Mouse (Mus musculus): ENCODE measurements around the gene Entr1. TPM values are rescaled to one million over a fixed set of nuclear protein-coding genes. Genes with fewer than 3 reads are reported as not detected.

Gene Entr1
- polyA plus RNA-seq, 1 experiment from 2014 or later: 149 TPM

DNA sequence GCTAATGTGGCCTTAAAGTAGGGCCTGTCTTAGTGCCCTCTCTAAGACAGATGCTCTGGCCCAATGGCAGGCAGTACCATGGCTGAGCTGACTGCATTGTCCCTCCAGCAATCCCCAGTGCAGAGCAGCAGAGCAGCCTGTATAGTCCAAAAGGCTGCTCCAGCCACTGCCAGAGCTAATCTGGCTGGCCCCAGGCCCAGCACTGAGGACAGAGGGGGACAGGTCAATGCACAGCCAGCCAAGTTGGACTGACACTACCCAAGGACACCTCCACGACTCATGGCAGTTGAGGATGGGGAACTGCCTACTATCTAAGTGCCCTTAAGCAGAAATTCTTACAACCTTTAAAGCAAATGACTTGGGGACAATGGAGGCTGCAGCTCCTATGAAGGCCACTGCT is 20.5 kb downstream of the Entr1 start:
- Histone ChIP-seq H3K36me3 (ENCODE audit: control insufficient read depth, insufficient read depth, low read length) (peaks cover 98% of the 10 kb centered on the region), H3K4me2 (ENCODE audit: low read length) (no peak overlapping the region), H3K9me3 (replicated peaks; ENCODE audit: control insufficient read depth, low read length) (no peaks in the 10 kb centered on the region), H3K4me1 (ENCODE audit: control insufficient read depth, insufficient read depth, low read length) (no peaks in the 10 kb centered on the region), H3K27me3 (replicated peaks; ENCODE audit: control insufficient read depth, insufficient read depth, low read length) (no peaks in the 10 kb centered on the region), H3K4me3 (ENCODE audit: low read depth, low read length) (no peak overlapping the region), H3K27ac (ENCODE audit: low read depth, low read length) (no peak overlapping the region), H3K9ac (ENCODE audit: low read length) (no peak overlapping the region)
- WGBS: 88% methylated on average over 1 of the region's 1 CpGs
- DNase-seq (ENCODE audit: low spot score) (no peak), ATAC-seq (no peak)

GRCm38 (mm10) chr2:26367911-26368310 is 21.2 kb downstream of the Entr1 start:
- WGBS: 91% methylated on average over 6 of the region's 6 CpGs
- H3K4me3 ChIP-seq (ENCODE audit: low read depth, low read length): no peak overlapping the region
- ATAC-seq: no peak
- H3K9ac ChIP-seq (ENCODE audit: low read length): no peak overlapping the region
- H3K27ac ChIP-seq (ENCODE audit: low read depth, low read length): no peak overlapping the region
- DNase-seq (ENCODE audit: low spot score): no peak
- H3K36me3 ChIP-seq (ENCODE audit: control insufficient read depth, insufficient read depth, low read length): peaks cover 97% of the 10 kb centered on the region
- H3K9me3 ChIP-seq (replicated peaks; ENCODE audit: control insufficient read depth, low read length): no peaks in the 10 kb centered on the region
- H3K4me1 ChIP-seq (ENCODE audit: control insufficient read depth, insufficient read depth, low read length): no peaks in the 10 kb centered on the region
- no peaks in the 10 kb centered on the region for H3K27me3 ChIP-seq (replicated peaks; ENCODE audit: control insufficient read depth, insufficient read depth, low read length)
- no peak overlapping the region for H3K4me2 ChIP-seq (ENCODE audit: low read length)

GRCm38 (mm10) chr2:26364738-26365465 is 24.2 kb downstream of the Entr1 start:
- Histone ChIP-seq H3K36me3 (ENCODE audit: control insufficient read depth, insufficient read depth, low read length) (peaks cover 74% of the 10 kb centered on the region), H3K9me3 (replicated peaks; ENCODE audit: control insufficient read depth, low read length) (no peaks in the 10 kb centered on the region)

GRCm38 (mm10) chr2:26363481-26363880 is 25.6 kb downstream of the Entr1 start:
- no peak overlapping the region for H3K4me3 ChIP-seq (ENCODE audit: low read depth, low read length)
- H3K9ac ChIP-seq (ENCODE audit: low read length): no peak overlapping the region
- no peak overlapping the region for H3K4me2 ChIP-seq (ENCODE audit: low read length)
- DNase-seq (ENCODE audit: low spot score): no peak
- H3K27ac ChIP-seq (ENCODE audit: low read depth, low read length): no peak overlapping the region
- no peaks in the 10 kb centered on the region for H3K27me3 ChIP-seq (replicated peaks; ENCODE audit: control insufficient read depth, insufficient read depth, low read length)
- no peaks in the 10 kb centered on the region for H3K4me1 ChIP-seq (ENCODE audit: control insufficient read depth, insufficient read depth, low read length)
- WGBS: 90% methylated on average over 5 of the region's 5 CpGs
- H3K9me3 ChIP-seq (replicated peaks; ENCODE audit: control insufficient read depth, low read length): no peaks in the 10 kb centered on the region
- peaks cover 59% of the 10 kb centered on the region for H3K36me3 ChIP-seq (ENCODE audit: control insufficient read depth, insufficient read depth, low read length)
- ATAC-seq: no peak

More at GRCm38 (mm10) chr2:26364738-26365465, 24.2 kb downstream of the Entr1 start:
- Histone ChIP-seq H3K4me2 (ENCODE audit: low read length) (no peak overlapping the region), H3K9ac (ENCODE audit: low read length) (no peak overlapping the region), H3K27ac (ENCODE audit: low read depth, low read length) (no peak overlapping the region), H3K4me1 (ENCODE audit: control insufficient read depth, insufficient read depth, low read length) (no peaks in the 10 kb centered on the region), H3K27me3 (replicated peaks; ENCODE audit: control insufficient read depth, insufficient read depth, low read length) (no peaks in the 10 kb centered on the region), H3K4me3 (ENCODE audit: low read depth, low read length) (no peak overlapping the region)
- no peak for DNase-seq (ENCODE audit: low spot score)
- WGBS: 89% methylated on average over 10 of the region's 10 CpGs
- ATAC-seq: no peak

DNA sequence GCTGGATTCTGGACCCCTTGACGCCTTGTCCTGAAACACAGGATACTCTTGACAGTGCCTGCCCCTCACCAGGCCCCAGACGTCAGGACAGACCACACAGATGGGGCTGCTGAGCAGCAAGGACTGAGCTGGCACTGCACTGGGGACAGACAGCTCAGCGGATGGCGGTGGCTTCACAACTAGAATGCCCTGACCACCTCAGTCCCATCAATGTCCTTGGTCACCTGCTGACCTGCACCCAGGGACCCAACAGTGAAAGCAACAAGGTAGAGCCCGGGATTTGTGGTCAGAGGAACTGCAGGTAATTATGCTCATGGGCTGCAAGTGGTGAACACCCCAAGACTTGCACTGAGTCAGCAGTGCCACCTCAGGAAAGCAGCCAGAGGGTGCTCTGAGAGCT is 26.1 kb downstream of the Entr1 start:
- no peak overlapping the region for H3K27ac ChIP-seq (ENCODE audit: low read depth, low read length)
- peaks cover 55% of the 10 kb centered on the region for H3K36me3 ChIP-seq (ENCODE audit: control insufficient read depth, insufficient read depth, low read length)
- H3K9ac ChIP-seq (ENCODE audit: low read length): no peak overlapping the region
- DNase-seq (ENCODE audit: low spot score) (no peak), ATAC-seq (no peak)
- no peak overlapping the region for H3K4me3 ChIP-seq (ENCODE audit: low read depth, low read length)
- no peaks in the 10 kb centered on the region for H3K9me3 ChIP-seq (replicated peaks; ENCODE audit: control insufficient read depth, low read length)
- H3K4me1 ChIP-seq (ENCODE audit: control insufficient read depth, insufficient read depth, low read length): no peaks in the 10 kb centered on the region
- WGBS: 84% methylated on average over 5 of the region's 5 CpGs
- H3K4me2 ChIP-seq (ENCODE audit: low read length): no peak overlapping the region
- H3K27me3 ChIP-seq (replicated peaks; ENCODE audit: control insufficient read depth, insufficient read depth, low read length): no peaks in the 10 kb centered on the region

DNA sequence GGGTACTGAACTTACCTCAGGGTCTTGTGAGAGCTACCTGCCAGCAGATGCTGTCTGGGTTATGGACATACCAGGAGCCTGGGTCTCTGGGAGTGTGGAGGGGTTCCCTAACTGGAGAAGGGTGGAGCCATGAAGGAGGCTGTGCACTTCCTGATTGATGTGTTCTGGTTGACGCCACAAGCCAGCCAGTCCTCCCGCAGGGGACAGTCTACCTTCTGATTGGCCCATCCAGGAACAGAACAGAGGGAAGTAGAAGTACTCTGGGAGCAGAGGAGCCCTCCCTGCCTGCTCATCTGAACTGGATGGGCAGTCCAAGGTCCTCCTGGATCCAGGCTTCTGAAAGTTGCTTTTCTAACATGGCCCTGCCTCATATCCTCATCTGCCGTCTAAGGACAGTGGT is 28.3 kb downstream of the Entr1 start, which contains the start of gene Card9:
Card9 (minus strand) TSS at position 147 of the 400 bp plus-strand sequence.
- no peak within 1 kb of the TSS for H3K4me2 ChIP-seq (ENCODE audit: low read length)
- DNase-seq (ENCODE audit: low spot score): no peak

DNA sequence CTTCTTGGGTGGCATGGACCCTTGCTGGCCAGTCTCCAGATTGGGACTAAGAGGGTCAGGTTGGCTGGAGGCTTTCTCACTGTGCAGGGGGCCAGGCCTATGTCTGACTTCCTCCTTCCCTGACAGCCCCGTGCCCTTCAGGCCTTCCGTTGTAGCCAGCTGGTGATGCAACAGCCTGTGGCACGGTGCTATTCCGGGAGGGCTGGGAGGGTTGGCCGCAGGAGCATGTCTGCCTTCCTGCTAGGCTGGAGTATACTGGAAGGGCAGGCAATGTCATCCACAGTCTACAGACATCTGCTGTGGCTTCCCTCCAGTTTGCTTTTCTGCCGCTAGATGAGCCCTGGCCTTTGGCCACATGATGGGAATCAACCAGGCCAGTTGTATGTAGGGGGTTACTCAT is 29.1 kb downstream of the Entr1 start:
- DNase-seq (ENCODE audit: low spot score): no peak
- Histone ChIP-seq H3K27me3 (replicated peaks; ENCODE audit: control insufficient read depth, insufficient read depth, low read length) (no peaks in the 10 kb centered on the region), H3K4me2 (ENCODE audit: low read length) (no peak overlapping the region), H3K4me1 (ENCODE audit: control insufficient read depth, insufficient read depth, low read length) (no peaks in the 10 kb centered on the region), H3K27ac (ENCODE audit: low read depth, low read length) (no peak overlapping the region), H3K36me3 (ENCODE audit: control insufficient read depth, insufficient read depth, low read length) (peaks cover 25% of the 10 kb centered on the region), H3K9ac (ENCODE audit: low read length) (no peak overlapping the region), H3K4me3 (ENCODE audit: low read depth, low read length) (no peak overlapping the region), H3K9me3 (replicated peaks; ENCODE audit: control insufficient read depth, low read length) (no peaks in the 10 kb centered on the region)
- ATAC-seq: no peak
- WGBS: 84% methylated on average over 6 of the region's 6 CpGs

More for the DNA sequence above, 28.3 kb downstream of the Entr1 start, which contains the start of gene Card9:
- no peak within 1 kb of the TSS for H3K9ac ChIP-seq (ENCODE audit: low read length)
- no peaks in the 10 kb centered on the region for H3K27me3 ChIP-seq (replicated peaks; ENCODE audit: control insufficient read depth, insufficient read depth, low read length)
- no peaks in the 10 kb centered on the region for H3K4me1 ChIP-seq (ENCODE audit: control insufficient read depth, insufficient read depth, low read length)
- 62% methylated on average over 3 of the region's 3 CpGs for WGBS
- H3K4me3 ChIP-seq (ENCODE audit: low read depth, low read length): no peak within 1 kb of the TSS
- H3K36me3 ChIP-seq (ENCODE audit: control insufficient read depth, insufficient read depth, low read length): peaks cover 33% of the 10 kb centered on the region
- ATAC-seq: no peak
- no peak within 1 kb of the TSS for H3K27ac ChIP-seq (ENCODE audit: low read depth, low read length)
- H3K9me3 ChIP-seq (replicated peaks; ENCODE audit: control insufficient read depth, low read length): no peaks in the 10 kb centered on the region

GRCm38 (mm10) chr2:26358667-26359320 is 30.3 kb downstream of the Entr1 start:
- Histone ChIP-seq H3K4me3 (ENCODE audit: low read depth, low read length) (no peak overlapping the region), H3K4me1 (ENCODE audit: control insufficient read depth, insufficient read depth, low read length) (no peaks in the 10 kb centered on the region), H3K9me3 (replicated peaks; ENCODE audit: control insufficient read depth, low read length) (no peaks in the 10 kb centered on the region), H3K4me2 (ENCODE audit: low read length) (no peak overlapping the region), H3K27ac (ENCODE audit: low read depth, low read length) (no peak overlapping the region), H3K9ac (ENCODE audit: low read length) (no peak overlapping the region), H3K27me3 (replicated peaks; ENCODE audit: control insufficient read depth, insufficient read depth, low read length) (no peaks in the 10 kb centered on the region), H3K36me3 (ENCODE audit: control insufficient read depth, insufficient read depth, low read length) (peaks cover 13% of the 10 kb centered on the region; the same call in 1 of the 2 replicates)
- WGBS: 90% methylated on average over 13 of the region's 13 CpGs
- ATAC-seq (no peak), DNase-seq (ENCODE audit: low spot score) (no peak)

DNA sequence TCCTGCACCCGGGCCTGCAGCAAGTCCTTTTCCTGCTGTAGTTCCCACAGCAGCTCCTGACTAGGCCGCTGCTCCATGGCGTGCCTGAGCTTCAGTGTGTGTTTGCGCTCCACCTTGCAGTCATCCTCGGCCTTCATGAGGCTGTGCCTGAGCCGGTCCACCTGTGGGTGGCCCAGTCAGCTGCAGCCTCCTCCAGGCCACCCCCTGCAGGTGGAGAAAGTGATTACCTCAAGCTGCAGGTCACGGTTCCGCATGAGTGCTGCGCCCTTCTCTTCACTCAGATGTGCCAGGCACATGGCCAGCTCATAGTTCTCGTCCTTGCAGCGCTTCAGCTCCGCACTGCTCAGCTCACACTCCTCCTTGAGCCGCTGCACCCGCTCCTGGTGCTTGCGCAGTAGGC is 31.6 kb downstream of the Entr1 start:
- H3K4me2 ChIP-seq (ENCODE audit: low read length): no peak overlapping the region
- 0 out of 2 replicates have a peak, but pooled peaks cover 4% of the 10 kb centered on the region for H3K36me3 ChIP-seq (ENCODE audit: control insufficient read depth, insufficient read depth, low read length)
- ATAC-seq: no peak
- DNase-seq (ENCODE audit: low spot score): no peak
- H3K4me3 ChIP-seq (ENCODE audit: low read depth, low read length): no peak overlapping the region
- no peak overlapping the region for H3K27ac ChIP-seq (ENCODE audit: low read depth, low read length)
- no peaks in the 10 kb centered on the region for H3K27me3 ChIP-seq (replicated peaks; ENCODE audit: control insufficient read depth, insufficient read depth, low read length)
- H3K4me1 ChIP-seq (ENCODE audit: control insufficient read depth, insufficient read depth, low read length): peaks cover 7% of the 10 kb centered on the region
- 43% methylated on average over 15 of the region's 15 CpGs for WGBS
- no peak overlapping the region for H3K9ac ChIP-seq (ENCODE audit: low read length)
- H3K9me3 ChIP-seq (replicated peaks; ENCODE audit: control insufficient read depth, low read length): no peaks in the 10 kb centered on the region
